Mouse (Mus musculus) heart, postnatal 10 days (tissue): ENCODE data around the gene Cmah. TPM values are rescaled to one million over a fixed set of nuclear protein-coding genes. Genes with fewer than 3 reads are reported as not detected.

Experiments
- DNase-seq, 2 experiments: peaks; one replicate each; pipeline ENCODE4 v3.0.0; 2021
- intact Hi-C: fragments of 180-260 bp; cut with DNase I; formaldehyde crosslinking; loops from one replicate; pipeline ENCODE4 v1.15.1; 2025
- total RNA-seq, 2 experiments: library from RNA; stranded (reverse); gene quantifications; 2 replicates each; pipeline ENCODE4 v1.2.3; 2021

Cmah gene
- total RNA-seq, 2 experiments from 2014 or later = 2.0 to 2.3 TPM

- DNase-seq = no peak
Observed at GRCm38 (mm10) chr13:24414635-24415206, 87.5 kb downstream of the Cmah start.

GRCm38 (mm10) chr13:24415506-24416206 is 88.5 kb downstream of the Cmah start:
- intact Hi-C loops = no loop called here
- peak in 1 of 2 experiments; percentile 22 for DNase-seq

More at GRCm38 (mm10) chr13:24414635-24415206, 87.5 kb downstream of the Cmah start:
- intact Hi-C loops = no loop called here

- intact Hi-C loops = no loop called here
Observed at GRCm38 (mm10) chr13:24416409-24416808, 89.2 kb downstream of the Cmah start.

GRCm38 (mm10) chr13:24418024-24418423 is 90.8 kb downstream of the Cmah start:
- DNase-seq = no peak
- intact Hi-C loops = no loop called here

More at GRCm38 (mm10) chr13:24416409-24416808, 89.2 kb downstream of the Cmah start:
- peak; percentile 53 to 72 for DNase-seq

GRCm38 (mm10) chr13:24418814-24419213 is 91.6 kb downstream of the Cmah start:
- no peak for DNase-seq
- intact Hi-C loops = no loop called here

GRCm38 (mm10) chr13:24419560-24420250 is 92.5 kb downstream of the Cmah start:
- intact Hi-C loops = no loop called here

GRCm38 (mm10) chr13:24421987-24422386 is 94.8 kb downstream of the Cmah start:
- intact Hi-C loops = no loop called here
- no peak for DNase-seq

More at GRCm38 (mm10) chr13:24419560-24420250, 92.5 kb downstream of the Cmah start:
- no peak for DNase-seq

- no peak for DNase-seq
- intact Hi-C loops = no loop called here
Observed at GRCm38 (mm10) chr13:24430215-24430614, 103.0 kb downstream of the Cmah start.

GRCm38 (mm10) chr13:24431593-24431992 is 104.4 kb downstream of the Cmah start:
- intact Hi-C loops = no loop called here
- DNase-seq = no peak

- peak; percentile 30 to 34 for DNase-seq
- intact Hi-C loops = no loop called here
Observed at GRCm38 (mm10) chr13:24442272-24442671, 115.1 kb downstream of the Cmah start.

GRCm38 (mm10) chr13:24443763-24444347 is 116.7 kb downstream of the Cmah start:
- intact Hi-C loops = no loop called here
- DNase-seq = no peak

GRCm38 (mm10) chr13:24444709-24445108 is 117.5 kb downstream of the Cmah start:
- intact Hi-C loops = no loop called here
- DNase-seq = peak; percentile 10 to 14

GRCm38 (mm10) chr13:24445166-24445565 is 118.0 kb downstream of the Cmah start:
- intact Hi-C loops = no loop called here
- DNase-seq = no peak

GRCm38 (mm10) chr13:24446081-24446480 is 118.9 kb downstream of the Cmah start:
- intact Hi-C loops = no loop called here
- no peak for DNase-seq

- intact Hi-C loops = no loop called here
Observed at GRCm38 (mm10) chr13:24447043-24447442, 119.8 kb downstream of the Cmah start.

GRCm38 (mm10) chr13:24448578-24448977 is 121.4 kb downstream of the Cmah start:
- intact Hi-C loops = no loop called here
- no peak for DNase-seq

More at GRCm38 (mm10) chr13:24447043-24447442, 119.8 kb downstream of the Cmah start:
- DNase-seq = no peak

GRCm38 (mm10) chr13:24451455-24451854 is 124.3 kb downstream of the Cmah start:
- intact Hi-C loops = no loop called here
- DNase-seq = no peak

- intact Hi-C loops = no loop called here
- no peak for DNase-seq
Observed at GRCm38 (mm10) chr13:24453737-24454136, 126.5 kb downstream of the Cmah start.

- intact Hi-C loops = no loop called here
- DNase-seq = no peak
Observed at GRCm38 (mm10) chr13:24456385-24456784, 129.2 kb downstream of the Cmah start.

GRCm38 (mm10) chr13:24460517-24460916 is 133.3 kb downstream of the Cmah start:
- no peak for DNase-seq
- intact Hi-C loops = loop anchor here (10.0 kb wide), 1 partner anchor 126 kb away; no protein-coding TSS in a partner anchor

- intact Hi-C loops = loop anchor here (10.0 kb wide), 1 partner anchor 129 kb away; no protein-coding TSS in a partner anchor
- DNase-seq = no peak
Observed at GRCm38 (mm10) chr13:24463767-24464166, 136.6 kb downstream of the Cmah start.
